Mouse (Mus musculus): ENCODE results near the gene 9530002B09Rik.

Gene 9530002B09Rik

DNA sequence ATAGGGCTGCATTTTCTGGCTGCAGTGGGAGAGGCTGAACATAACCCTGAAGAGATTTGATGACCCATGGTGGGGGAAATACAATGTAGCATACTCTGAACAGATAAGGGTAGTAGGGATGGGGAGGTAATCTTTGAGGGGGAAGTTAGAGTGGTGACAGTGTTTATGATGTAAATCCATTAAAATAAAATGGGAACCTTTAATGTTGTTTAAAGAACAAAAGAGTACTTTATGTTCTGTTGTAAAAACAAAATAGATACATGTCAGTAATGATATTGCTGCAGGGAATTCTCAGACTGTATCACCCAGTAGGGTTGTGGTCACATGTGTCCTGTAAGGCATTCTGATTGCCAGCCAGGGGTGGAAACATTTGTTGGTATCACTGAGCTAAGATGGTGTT is at the start of gene 9530002B09Rik:
Gene 9530002B09Rik, plus strand, starts transcription at position 301 of the 400 bp plus-strand sequence.
- no peak for DNase-seq (ENCODE audit: low read depth, low spot score)
